Mouse (Mus musculus) R1 (cell line): Measurements from ENCODE around the gene Stk4.
A peak's percentile ranks its signal among the peaks of the same experiment; 100 is the strongest.

ENCODE experiments used
- DNase-seq: peaks from one replicate; pipeline ENCODE4 v3.0.0-alpha.2; 2018; ENCODE audit warnings: low read depth, low spot score

Stk4 gene

DNA sequence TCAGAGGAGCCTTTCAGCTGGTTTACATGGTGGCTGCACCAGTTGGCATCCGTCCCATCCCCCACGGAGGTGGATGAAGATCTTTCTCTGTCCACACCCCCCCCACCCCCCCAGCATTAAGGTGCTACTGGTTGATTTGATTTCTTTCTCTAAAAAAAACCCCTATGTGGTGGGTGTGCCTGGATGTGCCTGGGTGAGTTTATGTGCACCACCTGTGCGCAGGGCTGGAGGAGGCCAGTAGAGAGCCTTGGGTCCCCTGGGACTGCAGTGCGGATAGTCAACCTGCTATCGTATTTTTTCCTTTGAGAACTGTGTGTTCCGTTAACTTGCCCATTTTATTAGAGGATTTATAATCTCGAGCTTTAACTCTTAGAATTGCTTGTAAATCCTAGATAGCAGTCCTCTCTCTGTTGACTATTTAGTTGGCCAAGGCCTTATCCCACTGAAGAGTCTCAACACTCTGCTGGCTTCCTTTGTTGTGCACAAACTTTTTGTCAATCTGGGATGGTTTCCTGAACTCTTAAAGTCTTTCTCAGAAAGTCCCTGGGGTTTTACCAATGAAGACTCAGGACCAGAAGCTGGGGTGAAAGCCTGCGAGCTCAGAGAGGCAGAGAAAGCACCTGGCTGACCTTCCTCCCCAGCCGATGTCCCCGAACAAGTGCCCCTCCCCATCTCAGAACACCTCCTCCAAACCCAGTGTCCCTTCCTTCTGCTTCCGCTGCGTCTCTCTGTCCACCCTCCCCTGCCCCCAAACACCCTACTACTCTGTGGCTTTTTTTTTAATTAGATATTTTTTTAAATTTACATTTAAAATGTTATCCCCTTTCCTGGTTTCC is 58.7 kb downstream of the Stk4 start:
- DNase-seq: no peak

DNA sequence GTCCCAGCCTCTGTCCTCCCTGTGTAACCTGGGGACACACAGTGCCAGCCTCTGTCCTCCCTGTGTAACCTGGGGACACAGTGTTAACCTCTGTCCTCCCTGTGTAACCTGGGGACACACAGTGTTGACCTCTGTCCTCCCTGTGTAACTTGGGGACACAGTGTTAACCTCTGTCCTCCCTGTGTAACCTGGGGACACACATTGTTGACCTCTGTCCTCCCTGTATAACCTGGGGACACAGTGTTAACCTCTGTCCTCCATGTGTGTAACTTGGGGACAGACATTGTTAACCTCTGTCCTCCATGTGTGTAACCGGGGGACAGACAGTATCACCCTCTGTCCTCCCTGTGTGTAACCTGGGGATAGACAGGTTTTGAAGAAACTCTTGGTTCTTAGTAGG is 61.5 kb downstream of the Stk4 start:
- no peak for DNase-seq

DNA sequence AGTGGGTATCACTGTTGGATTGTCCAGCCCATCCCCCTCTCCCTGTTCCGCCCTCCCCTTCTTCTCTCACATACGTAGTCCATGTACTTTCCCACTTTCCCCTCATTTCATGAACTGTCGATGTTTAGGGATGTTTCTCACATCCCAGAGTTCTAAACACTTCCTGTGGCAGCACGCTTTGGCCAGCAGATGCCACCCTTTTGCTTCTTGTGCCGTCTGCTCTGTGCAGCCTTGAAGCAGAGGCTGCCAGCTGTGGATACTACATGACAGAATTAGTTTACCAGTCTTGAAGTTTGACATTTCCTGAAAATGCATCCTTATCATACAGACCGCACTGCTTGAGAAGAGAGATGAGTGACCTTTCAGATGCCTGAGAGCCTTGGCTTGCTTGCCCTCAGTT is 64.4 kb downstream of the Stk4 start:
- no peak for DNase-seq

DNA sequence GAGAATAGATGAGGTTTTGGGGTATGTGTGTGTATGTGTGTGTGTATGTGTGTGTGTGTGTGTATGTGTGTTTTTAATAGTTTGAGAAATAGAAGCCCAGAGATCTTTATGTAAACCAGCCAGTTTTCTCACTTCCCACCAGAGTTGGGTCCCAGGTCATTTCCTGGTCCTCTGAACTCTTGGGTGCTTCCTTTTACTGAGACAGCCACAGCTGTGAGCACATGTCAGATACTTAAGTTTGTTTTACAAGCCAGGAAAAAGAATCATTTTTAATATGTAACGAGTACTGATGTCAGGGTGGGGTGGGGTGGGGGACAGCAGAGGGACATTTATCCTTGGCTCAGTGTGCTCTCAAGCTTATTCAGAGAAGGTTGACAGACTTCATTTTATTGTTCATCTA is 65.2 kb downstream of the Stk4 start:
- DNase-seq: no peak

DNA sequence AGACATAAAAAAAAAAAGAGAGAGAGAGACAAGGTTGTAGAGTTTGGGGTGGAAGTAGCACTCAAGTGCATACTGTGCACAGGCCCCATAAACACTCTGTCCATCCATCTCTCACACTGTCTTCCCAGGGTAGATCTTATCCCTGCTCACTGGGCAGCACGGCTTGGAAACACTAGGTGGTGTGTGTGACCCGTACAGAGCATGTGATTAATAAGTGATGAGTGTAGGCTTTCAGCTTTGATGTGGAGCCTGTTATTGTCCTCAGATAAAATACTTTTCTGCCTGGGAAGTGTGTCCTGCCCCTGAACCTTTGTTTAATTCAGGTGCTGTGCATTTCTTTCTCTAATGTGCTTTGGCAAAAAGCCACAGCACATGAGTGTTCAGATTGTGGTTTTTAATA is 66.3 kb downstream of the Stk4 start:
- DNase-seq: no peak

DNA sequence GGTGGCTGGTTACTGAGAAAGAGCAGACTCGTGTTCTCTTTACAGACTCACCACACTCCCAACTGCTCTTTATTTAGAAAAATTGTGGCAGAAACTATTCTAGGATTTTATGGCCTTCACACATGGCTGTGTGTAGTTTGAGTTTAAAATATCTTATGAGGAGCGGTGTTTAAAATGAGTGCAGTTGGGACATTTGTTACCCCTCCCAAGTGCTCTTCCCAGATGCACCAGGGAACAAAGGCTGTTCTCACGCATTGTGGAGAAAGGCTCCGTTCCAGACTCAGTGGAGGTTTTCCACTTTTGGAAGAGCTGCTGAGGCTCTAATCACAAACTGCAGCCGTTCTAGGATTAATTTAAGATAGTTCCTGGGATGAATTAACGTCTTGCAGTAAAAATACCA is 67.6 kb downstream of the Stk4 start:
- DNase-seq: no peak

DNA sequence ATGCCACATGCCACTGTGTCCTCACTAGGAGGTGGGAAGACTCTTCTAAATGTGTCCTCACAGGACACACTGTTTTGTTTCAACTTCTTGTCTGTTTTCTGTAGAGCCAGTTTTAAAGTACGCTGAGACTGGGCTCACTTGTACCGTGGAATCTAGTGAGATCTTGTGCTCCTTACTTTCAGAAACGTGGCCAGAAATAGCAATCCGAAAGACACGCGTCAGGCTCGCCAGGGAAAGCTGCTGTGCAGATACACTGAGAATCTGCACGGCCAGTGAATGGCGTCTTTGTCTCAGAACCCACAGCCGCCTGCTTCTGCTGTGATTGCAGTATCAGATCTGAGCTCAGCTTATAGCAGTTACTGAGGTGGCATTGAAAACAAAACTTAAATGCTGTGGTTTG is 71.9 kb downstream of the Stk4 start:
- no peak for DNase-seq

DNA sequence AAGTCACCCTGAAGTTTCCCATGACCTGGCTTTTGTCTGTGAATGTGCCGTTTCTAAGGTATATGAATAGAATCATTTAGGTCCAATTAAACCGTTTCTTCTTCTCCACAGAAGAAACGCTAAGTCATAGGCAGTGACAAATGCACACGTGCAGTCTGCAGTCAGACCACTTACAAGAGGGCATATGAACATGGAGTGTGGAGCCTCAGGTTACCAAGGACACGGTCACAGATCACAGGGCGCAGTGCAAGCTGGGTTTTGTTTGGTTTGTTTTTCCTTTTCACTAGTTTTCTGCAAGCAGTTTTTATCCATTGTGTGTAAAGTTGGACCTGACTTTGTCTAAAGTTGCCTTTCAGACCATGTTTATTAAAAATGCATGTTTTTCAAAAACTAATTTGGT is 73.9 kb downstream of the Stk4 start:
- no peak for DNase-seq

DNA sequence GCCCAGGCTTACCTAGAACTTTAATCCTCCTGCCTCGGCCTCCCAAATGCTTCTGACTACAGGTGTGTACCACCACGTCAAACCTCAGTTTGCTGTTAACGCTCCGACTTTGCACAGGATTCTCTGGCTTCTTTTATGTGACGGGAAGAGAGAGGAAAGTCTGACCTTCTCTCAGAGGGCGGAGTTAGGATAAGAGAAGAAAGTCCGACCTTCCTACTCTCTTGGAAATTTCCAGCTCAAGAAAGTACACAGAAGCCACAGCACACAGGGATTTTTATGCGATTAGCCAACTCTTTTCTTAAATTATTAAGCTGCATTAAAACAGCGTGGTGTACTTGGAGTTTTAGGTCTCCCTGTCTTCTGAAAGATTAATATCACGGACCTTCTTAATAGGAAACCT is 74.4 kb downstream of the Stk4 start:
- DNase-seq: no peak

DNA sequence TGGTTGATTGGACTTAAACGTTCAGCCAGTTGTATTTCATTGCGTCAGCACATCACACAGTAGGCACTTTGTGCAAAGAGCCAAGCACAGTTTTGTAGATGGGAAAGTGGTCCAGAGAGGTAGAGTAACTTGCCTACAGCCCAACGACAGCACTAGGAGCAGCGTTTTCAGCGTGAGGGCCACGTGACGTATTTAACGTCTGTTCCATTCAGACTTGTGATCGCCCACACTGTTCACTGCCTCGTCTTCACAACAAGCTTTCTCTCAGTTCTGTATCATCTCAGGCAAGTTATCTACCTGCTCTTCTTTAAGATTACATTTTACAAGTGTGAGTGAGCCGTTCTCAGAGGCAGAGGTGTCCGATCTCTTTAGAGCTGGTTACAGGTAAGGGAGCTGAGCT is 76.4 kb downstream of the Stk4 start:
- DNase-seq: no peak

DNA sequence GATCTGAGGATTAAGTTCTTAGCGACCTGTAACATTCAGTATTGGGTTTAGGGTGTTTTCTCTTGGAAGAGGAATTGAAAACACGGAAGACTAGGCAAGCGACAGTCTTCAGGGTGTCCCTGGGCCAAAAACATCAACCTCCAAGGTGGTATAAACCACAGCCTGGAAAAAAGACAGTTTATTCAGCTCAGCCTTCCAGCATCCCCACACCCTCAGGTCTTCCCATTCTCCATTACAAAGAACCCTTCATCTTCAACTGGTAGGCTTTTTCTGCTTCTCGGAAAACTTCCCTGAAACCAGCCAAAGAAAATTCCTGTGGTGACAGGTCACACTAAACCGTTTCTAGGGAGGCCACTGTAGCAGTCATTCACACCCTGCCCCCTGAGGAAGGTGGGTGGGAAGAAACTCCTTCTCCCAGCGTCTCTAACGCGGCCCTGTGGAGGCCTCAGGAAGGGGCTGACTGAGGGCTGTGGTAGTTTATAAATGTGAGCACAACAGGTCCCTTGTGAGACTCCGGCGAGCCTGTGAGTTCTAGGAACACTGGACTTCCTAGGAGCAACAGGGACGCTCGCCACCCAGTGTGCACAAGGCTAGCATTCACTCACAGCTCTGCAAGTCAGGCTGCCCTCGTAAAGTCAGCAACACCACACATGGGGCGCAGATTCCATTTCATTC is 80.1 kb downstream of the Stk4 start:
- DNase-seq: peak; percentile 47

DNA sequence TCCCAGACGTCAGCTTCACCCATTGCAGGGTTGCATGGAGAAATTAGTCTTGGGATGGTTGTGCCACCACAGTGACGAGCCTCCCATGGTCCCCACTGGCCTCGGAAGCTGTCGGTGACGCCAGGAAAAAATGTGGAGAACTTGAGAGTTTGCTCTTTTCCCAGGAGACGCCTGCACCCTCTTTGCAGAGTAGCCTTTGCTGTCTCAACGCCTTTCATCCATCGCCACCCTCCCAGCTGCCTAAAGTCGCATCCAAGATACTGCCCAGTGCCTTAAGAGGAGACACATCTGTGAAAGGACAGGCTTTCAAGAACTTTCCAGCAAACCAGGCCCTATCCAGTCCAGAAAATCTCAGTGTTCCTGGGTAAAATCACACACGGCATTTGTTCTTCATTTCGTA is 82.2 kb downstream of the Stk4 start:
- DNase-seq: no peak

DNA sequence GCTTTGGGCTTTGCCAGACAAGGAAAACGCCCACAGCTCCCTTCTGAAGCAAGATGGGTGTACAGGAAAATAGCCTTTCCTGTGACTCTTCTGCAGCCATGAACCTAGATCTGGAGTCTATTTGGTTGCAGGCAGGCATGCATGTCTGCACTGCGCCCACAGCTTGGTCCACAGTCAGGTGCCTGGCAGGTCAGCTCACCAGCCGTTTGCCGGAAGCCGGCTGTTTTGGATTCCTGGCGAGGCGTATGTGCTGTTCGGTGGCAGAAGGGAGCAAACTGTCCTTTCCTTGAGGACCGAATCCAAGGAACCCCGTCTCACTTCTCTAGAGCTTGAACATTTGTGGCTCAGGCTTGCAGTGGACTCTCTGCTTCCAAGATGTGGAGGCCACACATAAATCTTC is 83.9 kb downstream of the Stk4 start:
- DNase-seq: no peak

DNA sequence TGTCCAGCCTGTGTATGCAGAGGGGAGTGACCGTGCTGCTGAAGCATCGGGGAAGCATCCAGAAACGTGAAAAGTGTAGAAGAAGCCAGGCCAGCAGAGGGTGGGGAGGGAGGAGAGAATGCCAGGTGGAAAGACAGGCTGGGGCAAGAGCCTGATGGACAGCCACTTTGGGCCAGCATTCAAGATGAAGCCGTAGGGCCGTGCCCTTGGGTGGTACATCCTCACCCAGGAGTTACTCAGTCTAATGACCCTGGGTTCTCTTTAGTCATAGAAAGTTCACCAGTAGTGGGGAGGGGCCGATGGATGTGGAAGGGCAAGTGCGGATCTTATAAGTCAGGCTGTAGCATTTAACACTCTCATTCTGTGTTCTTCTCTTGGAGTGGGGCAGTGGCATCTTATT is 86.0 kb downstream of the Stk4 start:
- no peak for DNase-seq

DNA sequence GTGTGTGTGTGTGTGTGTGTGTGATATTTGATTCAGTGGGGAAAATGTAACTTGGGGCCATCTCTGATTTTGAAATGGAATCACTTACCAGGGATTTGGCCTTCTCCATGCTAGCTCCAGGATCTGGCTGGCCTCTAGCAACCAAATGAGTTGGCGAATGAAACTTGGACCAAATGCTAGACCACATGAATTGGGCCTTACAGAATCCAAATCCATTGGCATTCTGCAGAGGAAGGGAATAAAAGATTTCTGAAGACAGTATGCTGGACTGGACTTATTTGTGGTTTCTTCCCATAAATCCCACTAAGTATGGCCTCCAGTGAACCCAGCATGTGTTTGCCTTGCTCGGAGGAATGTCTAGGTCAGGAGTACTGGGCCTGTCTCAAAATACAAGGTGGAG is 88.7 kb downstream of the Stk4 start:
- DNase-seq: no peak

DNA sequence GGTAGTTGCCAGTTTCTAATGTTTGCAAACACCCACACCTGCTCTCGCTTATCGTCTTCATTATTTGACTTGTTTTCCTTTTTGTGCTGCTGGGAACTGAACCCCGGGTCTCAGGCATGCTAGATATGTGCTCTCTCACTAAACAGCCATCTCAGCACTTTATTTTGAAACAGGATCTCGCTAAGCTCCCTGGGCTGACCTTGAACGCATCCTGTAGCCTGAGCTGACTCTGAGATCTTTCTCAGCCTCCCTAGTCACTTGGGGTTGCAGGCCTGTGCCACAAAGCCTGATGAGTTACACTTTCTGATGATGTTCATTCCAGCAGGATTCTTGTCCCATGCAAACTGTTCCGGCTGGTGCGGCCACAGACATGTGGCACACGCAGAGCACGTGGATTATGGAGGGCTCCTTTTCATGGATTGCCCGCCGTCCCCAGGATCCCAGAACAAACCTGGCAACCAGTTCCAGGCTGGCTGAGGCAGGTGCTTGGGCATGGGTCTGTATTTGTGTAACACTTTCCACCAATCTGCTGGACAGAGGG is 91.5 kb downstream of the Stk4 start:
- DNase-seq: no peak

DNA sequence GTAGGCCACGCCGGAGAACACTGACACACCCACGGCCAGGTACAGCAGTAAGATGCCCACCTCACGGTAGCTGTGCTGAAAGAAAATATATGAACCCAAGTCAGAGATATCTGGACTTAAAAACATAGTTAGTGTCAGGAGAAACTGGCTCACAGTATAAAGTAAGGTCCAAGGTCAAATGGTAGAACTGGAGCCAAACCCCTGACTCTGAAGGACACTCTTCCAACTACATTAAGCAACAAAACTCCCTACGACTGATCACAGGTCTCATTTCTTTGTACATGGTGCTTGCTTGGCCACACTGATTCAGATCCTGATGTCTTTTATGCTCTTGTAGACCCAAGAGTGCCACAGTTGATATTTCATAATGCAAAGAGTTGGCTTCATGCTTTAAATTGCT is 94.8 kb downstream of the Stk4 start:
- no peak for DNase-seq

DNA sequence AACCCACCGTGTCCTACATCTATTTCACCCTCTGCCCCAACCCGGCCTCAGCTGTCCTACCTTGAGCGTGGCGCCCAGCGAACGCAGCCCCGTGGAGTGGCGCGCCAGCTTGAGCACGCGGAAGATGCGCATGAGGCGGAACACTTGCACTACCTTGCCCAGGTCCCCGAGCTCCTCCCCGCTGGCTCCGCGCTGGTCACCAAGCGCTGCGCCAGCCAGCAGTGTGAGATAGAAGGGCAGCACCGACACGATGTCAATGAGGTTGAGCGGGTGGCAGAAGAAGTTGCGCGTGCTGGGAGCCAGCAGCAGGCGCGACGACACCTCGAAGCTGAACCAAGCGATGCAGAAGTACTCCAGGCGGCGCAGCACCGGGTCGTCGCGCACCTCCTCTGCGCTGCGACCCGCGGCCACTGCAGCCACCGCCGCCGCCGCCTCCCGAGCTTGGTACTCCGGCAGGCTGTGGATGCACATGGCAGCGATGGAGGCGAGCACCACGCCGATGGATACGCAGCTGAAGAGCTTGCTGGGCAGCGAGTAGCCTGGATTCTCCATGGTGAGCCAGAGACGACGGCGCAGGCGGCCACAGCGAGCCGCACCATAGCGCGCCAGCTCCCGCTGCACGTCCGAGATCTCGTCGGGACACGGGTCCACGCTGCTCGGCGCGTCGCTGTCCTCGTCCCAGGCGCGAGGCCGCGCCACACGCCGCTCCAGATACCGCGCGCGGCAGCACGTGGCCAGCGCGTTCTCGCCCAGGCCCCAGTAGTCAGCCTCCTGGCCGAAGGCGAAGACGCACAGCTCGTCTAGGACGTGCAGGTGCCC is 97.8 kb downstream of the Stk4 start:
- DNase-seq: peak; percentile 47

DNA sequence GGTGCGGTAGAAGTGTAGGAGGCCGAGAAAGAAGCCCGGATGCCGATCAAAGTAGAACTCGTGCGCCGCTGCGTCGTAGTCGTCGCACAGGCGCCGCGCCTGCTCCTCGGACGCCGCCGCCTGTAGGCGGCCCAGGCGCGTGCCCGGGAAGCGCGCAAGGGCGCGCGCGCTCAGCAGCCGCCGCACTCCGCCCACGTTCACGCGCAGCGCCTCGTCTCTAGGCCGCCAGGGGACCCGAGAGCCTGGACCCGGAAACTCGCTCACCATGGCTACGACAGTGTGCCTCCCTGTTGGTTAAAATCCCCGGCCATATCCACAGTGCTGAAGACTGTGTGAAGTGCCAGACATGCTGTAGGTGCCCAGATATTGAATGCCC is 98.4 kb downstream of the Stk4 start:
- DNase-seq: peak; percentile 68

DNA sequence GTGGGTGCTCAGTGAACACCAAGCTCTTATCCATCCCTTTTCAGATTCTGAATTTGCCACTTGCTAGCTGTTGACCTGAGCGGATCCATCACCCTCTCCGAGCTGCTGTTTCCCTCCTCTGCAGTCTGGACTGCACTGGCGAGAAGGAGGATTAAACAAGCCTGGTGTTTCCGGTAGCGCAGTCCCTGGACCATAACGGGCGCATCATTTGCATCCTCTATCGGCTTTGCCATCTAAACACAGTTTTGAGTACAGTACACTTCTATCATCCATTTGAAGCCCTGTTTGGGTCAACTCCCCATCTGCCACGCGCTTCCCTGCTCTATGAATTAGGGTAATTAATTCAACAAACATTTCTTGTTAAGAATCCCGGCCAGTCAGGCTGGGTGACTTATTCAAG is 100.2 kb downstream of the Stk4 start:
- DNase-seq: no peak

DNA sequence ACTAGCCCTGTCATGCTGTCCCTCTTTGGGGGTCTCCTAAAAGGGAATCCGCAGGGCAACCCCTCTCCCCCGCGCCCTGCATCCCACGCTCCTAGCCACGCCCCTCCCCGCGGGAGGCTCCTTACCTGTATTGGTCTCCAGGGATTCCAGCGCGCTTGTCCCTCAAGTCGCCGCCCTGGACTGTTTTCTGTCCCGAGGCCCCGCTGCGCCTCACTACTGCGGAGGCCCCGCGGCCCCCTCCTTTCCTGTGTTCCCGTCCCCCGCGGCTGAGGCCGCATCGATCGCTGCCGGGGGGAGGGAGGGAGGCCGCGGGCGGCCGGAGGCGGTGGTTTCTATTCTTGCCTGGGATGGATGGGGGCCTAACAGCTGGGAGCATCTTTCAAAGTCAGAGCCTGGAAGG is 100.8 kb downstream of the Stk4 start, which contains the start of gene Kcns1:
Gene Kcns1, minus strand, starts transcription at position 212 of the 400 bp plus-strand sequence.
- DNase-seq: no peak

DNA sequence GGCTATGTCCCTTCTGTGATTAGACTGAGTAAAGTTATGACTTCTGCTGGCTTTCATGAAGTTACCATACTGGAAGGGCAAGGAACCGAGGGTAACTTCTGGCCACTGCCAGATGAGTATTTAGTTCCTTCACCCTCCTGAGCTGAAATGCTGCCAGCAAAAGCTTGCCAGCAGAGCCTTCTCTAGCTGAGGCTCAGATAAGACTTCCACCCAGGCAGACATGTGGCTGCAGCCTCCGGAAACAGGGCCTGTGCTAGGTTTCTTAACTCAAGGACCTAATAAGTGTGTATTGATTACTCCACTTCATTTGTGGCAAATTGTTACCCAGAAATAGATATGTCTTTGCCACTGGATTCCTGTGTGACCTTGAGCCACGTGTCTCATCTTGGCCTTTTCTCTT is 103.3 kb downstream of the Stk4 start:
- no peak for DNase-seq
